Mouse (Mus musculus): Measurements from ENCODE around the gene Arid5a.
A peak's percentile ranks its signal among the peaks of the same experiment; 100 is the strongest.

Arid5a gene

DNA sequence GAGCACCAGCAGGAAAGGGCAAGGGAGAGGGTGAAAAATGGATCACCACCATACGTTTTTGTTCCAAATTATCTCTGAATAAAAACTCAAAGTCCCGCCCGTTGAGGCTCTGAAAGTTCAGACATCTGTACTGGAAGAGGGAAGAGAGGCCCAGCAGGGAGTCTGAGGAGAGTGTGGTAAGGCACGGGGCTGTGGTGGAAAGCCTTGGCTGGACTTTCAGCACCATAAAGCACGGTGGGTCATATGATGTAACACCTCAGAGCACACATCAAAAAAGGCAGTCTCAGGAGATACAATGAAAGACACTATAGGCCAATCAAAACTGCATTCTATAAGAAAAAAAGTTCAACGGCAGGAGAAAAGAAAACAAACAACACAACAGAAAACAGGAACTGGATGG, 24.2 kb downstream of the Arid5a start:
- DNase-seq: no peak

DNA sequence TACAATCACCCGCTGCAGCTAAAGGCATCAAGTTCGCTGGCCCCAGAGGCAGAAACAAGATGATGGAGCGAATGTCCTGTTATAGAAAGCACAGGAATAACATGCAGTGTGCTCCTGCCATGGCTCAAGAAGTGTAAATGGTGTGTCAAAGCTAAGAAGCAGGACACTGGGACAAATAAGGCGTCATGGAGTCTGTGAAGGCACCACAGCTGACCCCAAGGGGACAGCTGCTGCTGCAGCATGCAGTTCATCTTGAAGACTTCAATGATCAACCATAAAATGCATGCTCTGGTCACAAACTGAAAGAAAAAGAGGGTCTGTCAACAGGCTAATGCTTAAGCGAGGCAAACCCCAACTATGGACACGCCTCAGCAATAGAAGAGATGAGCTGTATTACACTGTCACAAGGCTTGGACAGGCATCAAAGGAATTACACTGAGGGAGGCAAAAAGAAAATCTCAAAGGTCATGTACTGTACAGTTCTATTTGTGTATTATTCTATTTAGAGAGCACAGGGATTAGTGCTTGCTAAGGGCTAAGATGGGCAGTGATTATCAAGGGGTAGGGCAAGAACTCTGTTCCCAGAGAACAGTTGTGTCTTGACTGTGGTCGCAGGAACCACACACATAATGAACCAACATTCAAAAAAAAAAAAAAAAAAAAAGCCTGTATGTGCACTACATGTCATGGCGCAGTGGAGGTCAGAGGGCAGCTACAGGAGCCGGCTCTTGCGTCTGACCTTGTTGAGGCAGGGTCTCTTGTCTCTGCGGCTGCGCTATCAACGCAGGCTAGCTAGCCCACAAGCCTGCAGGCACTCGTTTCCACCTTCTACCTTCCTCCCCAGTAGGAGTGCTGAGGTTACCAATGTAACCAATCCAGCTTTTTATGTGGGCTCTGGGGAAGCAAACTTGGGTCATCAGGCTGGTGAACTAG, 25.7 kb downstream of the Arid5a start:
- no peak for DNase-seq

GRCm38 (mm10) chr1:36342547-36342946, 35.0 kb downstream of the Arid5a start:
- no peak for DNase-seq

DNA sequence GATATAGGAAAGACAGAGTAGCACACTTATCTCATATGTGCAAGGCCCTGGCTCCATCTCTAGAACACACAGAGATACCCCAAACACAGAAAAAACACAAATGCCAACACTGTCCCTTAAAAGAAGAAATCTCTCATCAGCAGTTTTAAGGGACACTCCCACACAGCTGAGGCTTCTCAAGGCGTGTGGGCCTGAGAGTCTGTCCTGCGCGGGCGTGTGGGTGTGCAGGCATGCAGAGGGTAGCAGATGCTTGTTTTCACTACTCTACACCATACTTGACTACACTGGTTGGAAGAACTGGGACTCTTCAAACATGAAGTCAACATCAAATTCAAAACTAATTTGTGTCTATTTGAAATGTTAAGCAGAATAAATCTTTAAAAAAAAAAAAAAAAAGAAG, 44.8 kb downstream of the Arid5a start:
- no peak for DNase-seq

GRCm38 (mm10) chr1:36356955-36357695, 49.6 kb downstream of the Arid5a start:
- DNase-seq: peak; percentile 50

DNA sequence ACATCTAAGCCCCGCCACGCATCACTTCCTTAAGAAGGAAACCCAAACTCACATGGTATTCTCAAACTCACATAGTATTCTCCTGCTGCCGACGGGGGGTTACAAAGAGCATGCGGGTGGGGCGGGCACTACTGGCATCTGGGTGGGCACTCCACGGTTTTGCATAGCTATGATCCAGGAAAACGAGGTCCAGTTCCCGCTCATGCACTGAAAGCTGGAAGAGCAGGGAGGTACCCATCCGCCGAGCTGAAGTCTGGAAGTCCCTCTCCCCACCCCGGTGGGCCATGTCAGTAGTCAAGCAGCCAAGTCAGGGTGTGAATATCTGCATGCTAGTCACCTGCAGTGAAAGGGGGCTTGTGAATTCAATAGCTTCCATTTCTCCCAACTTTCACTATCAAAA, 60.2 kb downstream of the Arid5a start:
- DNase-seq: peak; percentile 9

DNA sequence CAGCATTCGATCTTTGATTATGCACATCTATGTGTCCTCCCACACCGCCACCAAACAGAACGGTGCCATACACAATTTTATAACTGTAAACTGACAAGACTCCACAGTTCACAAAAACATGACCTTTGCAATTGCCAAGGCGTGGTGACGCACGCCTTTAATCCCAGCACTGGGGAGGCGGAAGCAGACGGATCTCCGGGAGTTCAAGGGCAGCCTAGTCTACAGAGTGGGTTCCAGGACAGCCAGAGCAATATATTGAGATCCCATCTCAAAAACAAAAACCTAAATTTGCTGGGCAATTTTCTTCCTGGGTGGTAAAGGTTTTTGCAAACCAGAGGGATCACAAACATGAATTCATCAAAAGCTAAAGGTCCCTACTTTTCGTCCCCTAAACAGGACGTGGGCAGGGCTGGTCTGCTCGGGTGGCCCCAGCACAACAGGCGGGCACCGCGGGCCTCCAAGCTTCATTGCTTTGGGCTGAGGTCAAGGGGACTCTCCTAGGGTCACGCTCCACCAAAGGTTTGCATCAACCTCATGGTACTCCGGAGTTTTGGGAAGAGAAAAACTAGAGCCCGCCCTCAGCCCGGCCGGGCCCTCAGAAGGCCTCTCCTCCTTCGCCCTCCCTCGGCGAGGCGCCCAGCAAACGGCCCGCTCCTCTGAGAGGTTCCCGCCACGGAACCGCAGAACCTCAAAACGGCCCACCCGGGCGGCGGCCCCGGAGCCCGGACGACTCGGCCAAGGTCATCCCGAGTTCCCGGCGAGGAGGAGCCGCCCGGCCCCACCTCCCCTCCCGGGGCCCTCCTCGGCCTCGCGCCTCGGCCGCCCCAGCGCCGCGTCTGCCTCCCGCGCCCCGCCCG, 60.8 kb downstream of the Arid5a start:
- DNase-seq: peak; percentile 50

- DNase-seq: peak; percentile 94
Measured at GRCm38 (mm10) chr1:36368969-36369645, 61.6 kb downstream of the Arid5a start, which contains the start of gene Kansl3. Gene Kansl3 (minus strand): TSS chr1:36369181.

DNA sequence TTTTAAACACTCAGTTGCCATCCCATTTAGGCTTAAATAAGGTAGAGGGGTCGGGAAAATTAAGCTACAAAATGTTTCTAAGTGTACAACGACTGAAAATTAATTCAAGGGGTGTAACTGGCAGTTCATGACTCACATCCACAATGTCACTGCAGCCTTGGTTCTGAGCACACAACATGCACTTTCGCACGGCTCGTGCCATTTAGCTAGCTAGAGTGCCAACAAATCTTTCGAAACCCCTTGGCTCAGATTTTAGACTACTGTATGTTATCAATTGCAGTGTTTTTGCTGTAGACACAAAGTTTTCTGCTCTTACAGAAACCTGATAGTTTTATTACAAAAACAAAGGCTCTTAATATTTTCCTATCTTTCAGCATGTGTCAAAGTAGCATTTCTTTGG, 63.4 kb downstream of the Arid5a start:
- no peak for DNase-seq

DNA sequence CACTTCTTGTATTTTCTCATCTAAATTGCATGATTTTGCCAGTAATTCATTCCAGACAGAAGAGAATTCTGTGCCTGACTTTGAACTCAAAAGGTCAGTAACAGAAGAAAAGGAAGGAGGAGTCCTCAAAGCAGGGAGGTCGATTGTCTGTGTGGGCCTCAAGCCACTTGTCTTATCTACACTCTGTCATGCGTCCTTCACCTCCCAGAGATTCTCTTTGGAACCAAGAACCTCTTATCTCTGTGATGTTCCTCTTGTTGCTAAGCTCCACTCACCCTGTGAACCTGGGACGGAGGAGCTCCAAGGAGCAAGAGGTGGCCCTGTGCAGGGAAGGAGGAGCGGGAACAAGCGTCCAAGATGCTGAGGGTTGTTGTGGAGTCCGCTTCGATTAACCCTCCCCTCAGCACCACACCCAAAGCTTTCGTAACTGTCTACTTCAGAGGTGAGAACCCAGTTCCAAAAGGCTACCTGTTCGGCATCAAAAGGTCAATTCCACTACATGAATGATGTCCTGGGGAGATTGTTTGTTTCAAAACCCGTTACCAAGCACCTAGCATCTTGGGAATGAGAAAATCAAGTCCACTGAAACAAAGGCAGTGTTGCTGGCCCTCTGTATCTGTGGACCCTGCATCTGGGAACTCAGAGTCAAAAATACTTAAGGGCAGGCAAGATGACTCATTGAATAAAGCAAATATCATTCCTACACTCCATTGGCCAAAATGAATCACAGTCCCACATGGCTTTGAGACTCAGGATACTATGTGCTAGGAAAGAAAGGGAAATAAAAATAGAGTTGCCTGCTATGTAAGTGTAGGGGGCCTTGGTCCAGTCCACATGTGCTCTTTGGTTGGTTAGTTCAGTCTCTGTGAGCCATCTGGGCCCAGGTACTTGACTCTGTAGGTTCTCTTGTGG, 64.7 kb downstream of the Arid5a start, which contains the start of gene Fer1l5:
Fer1l5 (plus strand) TSS at position 358 of the 912 bp plus-strand sequence.
- DNase-seq: no peak
